Mouse (Mus musculus): ENCODE data around the gene Med20.

- TF ChIP-seq GATA1 (IDR thresholded peaks at IDR 0.05; ENCODE audit: borderline replicate concordance, low read length) (no peak), FLI1 (IDR thresholded peaks at IDR 0.05; ENCODE audit: low read length) (no peak)
These were observed 240 bp downstream of the Med20 start for GRCm38 (mm10) chr17:47611661-47611982.

Measured in megakaryocyte, embryonic 14.5 days (primary cell).